Mouse (Mus musculus) retina, postnatal 7 days (tissue): ENCODE data around the gene Rnf220.

Experiments
- DNase-seq: peaks from one replicate; pipeline ENCODE4 v3.0.0-alpha.2; 2012; ENCODE audit warnings: low read depth, low spot score

The Rnf220 gene

GRCm38 (mm10) chr4:117380558-117380935, 116.3 kb downstream of the Rnf220 start:
- DNase-seq: no peak

- no peak for DNase-seq
Measured at GRCm38 (mm10) chr4:117379803-117380557, 116.9 kb downstream of the Rnf220 start.

- DNase-seq: no peak
Measured at GRCm38 (mm10) chr4:117374078-117374540, 122.7 kb downstream of the Rnf220 start.

GRCm38 (mm10) chr4:117373324-117374077, 123.4 kb downstream of the Rnf220 start:
- DNase-seq: no peak

DNA sequence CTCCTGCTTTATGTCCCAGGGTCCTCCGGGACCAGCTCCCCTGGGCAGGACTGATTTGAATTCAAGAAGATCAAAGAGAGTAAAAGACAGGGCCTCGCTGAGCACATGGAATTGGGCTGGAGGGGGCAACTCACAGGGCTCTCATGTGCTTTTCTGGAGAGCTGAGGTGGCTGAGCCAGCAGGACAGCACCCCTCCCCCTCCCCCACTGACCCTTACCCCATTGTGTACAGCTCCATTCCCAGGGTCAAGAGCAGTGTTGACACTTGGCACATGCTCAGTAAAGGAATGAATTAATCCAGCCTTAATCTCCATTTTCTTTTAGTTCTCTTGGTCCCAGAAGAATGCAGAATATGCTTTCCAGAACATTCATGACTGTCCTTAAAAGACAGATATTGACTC, 125.0 kb downstream of the Rnf220 start:
- DNase-seq: no peak

- no peak for DNase-seq
Measured at GRCm38 (mm10) chr4:117370354-117370753, 126.5 kb downstream of the Rnf220 start.

DNA sequence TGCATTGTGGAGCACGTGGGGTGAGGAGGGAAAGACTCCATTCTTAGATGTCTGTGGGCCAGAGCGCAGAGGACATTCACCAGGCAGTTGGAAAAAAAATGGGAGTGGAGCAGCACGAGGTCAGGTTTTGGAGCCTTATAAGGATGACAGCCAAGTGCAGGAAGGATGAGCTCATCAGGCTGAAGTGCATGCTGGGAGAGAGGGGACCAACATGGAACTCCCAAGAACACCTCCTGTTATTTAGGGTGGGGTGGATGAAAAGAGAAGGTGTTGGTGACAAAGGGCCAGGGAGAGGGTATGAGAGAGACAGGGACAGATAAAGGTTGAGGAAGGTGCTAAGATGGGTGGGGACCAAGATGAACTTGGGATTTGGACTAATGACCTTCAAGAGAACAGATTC, 127.3 kb downstream of the Rnf220 start:
- no peak for DNase-seq

DNA sequence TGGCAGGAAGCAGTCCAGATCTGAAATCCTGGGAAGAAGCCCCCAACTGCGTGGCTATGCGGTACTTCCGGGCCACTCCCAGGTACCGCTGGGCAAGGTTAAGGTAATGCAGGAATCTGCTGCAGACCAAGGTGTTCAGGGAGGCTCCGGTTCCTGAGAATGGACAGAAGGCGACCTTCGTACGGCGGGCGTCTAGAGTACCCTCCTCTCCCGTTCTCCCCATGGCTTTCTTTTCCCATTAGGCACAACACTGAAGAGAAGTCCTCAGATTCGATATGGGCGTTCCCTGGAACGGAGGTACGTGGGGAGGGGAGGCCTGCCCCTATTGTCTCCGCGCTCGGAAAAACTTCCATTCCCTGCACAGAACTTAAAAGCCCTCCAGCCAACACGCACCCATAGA, 129.5 kb downstream of the Rnf220 start:
- DNase-seq: no peak

GRCm38 (mm10) chr4:117362085-117362484, 134.8 kb downstream of the Rnf220 start:
- DNase-seq: no peak

DNA sequence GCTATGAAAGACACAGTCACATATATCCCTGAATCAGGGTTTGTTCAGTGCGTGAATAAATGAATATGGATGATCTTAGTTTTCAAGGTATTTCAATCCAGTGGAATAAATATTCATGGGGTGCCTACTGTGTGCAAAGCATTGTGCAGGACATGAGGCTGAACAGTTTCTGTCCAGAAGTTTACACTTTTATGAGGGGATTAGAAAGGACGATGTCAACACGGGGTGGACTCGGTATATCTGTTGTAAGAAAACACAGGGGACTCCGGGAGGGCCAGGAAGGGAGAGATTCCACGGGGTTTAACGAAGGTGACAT, 135.3 kb downstream of the Rnf220 start:
- no peak for DNase-seq

GRCm38 (mm10) chr4:117360713-117361557, 135.9 kb downstream of the Rnf220 start:
- DNase-seq: no peak

GRCm38 (mm10) chr4:117359803-117360382, 137.0 kb downstream of the Rnf220 start:
- DNase-seq: no peak

- no peak for DNase-seq
Measured at GRCm38 (mm10) chr4:117357917-117358316, 138.9 kb downstream of the Rnf220 start.

- DNase-seq: no peak
Measured at GRCm38 (mm10) chr4:117357104-117357503, 139.7 kb downstream of the Rnf220 start.

GRCm38 (mm10) chr4:117356223-117356622, 140.6 kb downstream of the Rnf220 start:
- no peak for DNase-seq

- DNase-seq: no peak
Measured at GRCm38 (mm10) chr4:117354651-117355050, 142.2 kb downstream of the Rnf220 start.

DNA sequence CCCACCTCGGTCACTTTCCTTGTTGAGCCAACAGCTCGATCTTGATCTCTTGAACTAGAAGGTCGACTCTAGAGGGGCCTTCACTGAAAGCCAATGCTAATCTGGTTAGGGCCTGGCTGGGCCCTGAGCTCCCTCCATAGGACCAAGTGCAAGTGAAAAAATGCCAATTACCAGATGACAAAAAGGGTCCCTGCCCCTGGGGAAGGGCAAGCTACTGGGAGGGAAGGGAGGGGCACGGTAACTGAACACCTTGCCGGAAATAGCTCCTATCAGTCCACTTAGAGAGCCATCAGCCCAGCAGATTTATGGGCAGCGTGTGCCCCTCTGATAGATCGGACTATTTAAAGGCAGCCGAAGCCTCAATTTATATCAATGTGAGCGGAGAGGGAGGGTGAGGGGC, 143.9 kb downstream of the Rnf220 start:
- no peak for DNase-seq

DNA sequence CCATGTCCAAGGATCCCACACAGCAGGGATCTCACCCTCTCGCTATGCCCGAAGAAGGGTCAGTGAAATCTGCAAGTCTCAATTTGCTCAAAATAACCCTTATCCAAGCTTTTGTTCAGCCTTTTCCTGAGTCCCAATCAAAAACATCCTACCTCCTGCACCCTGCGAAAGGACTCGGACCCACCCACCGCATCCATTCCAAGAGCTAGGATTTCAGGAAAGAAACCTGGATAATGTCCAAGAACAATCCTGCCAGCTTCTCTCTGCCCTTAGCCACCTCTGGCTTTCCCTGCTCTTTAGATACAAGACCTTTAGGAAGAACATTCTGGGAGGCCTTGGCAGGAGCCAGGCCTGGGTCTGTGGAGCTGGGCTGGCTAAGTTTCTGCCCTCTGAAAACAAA, 144.8 kb downstream of the Rnf220 start:
- DNase-seq: no peak

- DNase-seq: no peak
Measured at GRCm38 (mm10) chr4:117350139-117350693, 146.6 kb downstream of the Rnf220 start.

GRCm38 (mm10) chr4:117349327-117349726, 147.5 kb downstream of the Rnf220 start:
- no peak for DNase-seq

- peak; percentile 33 for DNase-seq
Measured at GRCm38 (mm10) chr4:117346025-117346424, 150.8 kb downstream of the Rnf220 start.

DNA sequence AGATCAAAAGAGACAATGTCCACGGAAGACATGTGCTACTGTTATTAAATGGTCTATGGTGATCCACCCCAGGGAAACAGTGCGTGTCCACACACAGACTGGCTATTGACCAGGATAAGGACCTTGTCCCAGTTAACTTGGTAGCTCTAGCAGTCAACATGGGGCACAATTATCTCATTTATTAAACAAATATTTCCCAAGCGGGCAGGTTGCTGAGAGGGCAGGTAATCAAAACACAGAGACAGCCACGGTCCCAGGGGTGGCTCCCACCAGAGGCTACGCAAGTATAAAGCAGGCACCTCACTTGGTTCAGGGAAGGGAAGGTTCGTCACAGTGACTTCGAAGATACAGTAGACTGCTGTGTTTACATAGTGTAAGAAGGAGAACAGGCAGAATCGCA, 153.5 kb downstream of the Rnf220 start:
- no peak for DNase-seq
